Mouse (Mus musculus): Measurements from ENCODE around the gene Homer2. TPM values are rescaled to one million over a fixed set of nuclear protein-coding genes. Genes with fewer than 3 reads are reported as not detected.

The Homer2 gene
- polyA plus RNA-seq, 1 experiment from 2014 or later = not detected

DNA sequence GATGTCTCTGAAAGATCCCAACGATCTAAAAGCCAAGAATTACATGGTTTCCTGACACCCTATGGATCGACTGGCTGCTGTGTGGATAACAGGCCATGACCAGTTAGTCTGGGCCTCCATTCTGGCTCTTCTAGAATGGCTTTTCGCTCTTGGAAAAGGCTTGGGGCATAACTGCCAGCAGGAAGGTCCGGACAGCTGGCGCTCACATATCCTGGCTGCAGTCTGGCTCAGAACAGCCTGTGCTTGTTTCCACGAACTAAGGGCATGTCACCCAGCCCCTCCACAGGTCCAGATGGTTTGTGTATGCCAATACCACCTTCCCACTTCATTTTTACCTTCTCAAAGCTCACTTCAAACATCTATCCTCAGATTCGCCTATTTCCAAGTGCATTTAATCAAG lies 22.0 kb downstream of the Homer2 start:
- H3K36me3 ChIP-seq (ENCODE audit: inconsistent target) = no peaks in the 10 kb centered on the region
- no peak overlapping the region for H3K27ac ChIP-seq
- WGBS (ENCODE audit: missing documents) = 84% methylated on average over 7 of the region's 7 CpGs
- H3K4me3 ChIP-seq (ENCODE audit: inconsistent target) = no peak overlapping the region
- H3K79me2 ChIP-seq (ENCODE audit: inconsistent target) = no peaks in the 10 kb centered on the region

- H3K27ac ChIP-seq = no peak overlapping the region
- no peaks in the 10 kb centered on the region for H3K36me3 ChIP-seq (ENCODE audit: inconsistent target)
- H3K4me3 ChIP-seq (ENCODE audit: inconsistent target) = no peak overlapping the region
- no peaks in the 10 kb centered on the region for H3K79me2 ChIP-seq (ENCODE audit: inconsistent target)
- WGBS (ENCODE audit: missing documents) = 91% methylated on average over 7 of the region's 7 CpGs
These were observed 23.4 kb downstream of the Homer2 start for GRCm38 (mm10) chr7:81683779-81684422.

DNA sequence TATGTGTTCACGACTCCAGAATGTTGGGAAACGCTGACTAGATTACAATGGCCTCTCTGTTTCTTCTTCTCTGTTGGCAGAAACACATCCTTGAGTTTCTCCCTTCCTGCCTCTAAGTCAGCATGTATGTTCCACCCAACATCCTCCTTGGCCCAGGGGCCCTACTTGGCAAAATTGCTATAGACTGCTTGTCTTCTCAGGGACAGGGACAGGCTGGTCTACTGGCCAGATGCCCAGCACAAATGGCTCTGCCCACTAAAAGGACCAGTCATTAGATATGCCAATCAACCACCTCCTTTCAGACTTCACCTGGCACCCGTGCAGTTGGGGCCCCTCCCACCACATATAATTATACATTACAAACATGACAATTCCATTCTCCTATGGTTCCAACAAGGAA lies 25.9 kb downstream of the Homer2 start:
- Histone ChIP-seq H3K27ac (no peak overlapping the region), H3K79me2 (ENCODE audit: inconsistent target) (no peaks in the 10 kb centered on the region), H3K4me3 (ENCODE audit: inconsistent target) (no peak overlapping the region), H3K36me3 (ENCODE audit: inconsistent target) (no peaks in the 10 kb centered on the region)
- 89% methylated on average over 3 of the region's 3 CpGs for WGBS (ENCODE audit: missing documents)

DNA sequence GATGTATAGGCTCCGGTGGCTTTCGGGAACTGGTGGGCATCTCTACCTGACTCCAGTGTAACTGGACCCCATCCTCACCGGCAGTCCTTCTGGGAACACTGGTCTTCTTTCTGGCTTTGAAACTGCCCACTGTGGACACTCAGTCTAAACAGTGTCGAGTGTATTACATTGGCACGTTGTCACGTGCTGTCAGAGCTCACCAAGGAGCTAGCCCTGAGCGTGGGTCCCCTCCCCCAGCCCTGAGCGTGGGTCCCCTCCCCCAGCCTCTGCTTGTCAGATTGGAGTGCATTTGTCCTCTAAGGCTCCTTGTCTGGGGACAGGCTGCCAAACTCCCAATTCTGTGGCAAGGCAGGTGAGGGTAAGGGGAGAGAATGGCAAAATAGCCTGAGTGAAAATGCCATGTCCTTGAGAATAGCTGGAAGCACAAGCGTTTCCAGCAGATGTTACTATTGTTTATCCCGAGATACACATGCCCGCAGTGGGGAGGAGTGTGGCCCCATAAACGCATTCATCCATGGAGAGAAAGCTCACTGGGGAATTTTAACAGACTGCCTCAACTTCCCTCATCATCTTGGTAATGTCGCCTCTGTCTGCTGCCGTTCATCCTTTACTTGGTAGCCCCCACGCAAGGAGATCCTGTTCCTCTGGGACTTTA lies 33.8 kb downstream of the Homer2 start:
- Histone ChIP-seq H3K27ac (no peak overlapping the region), H3K36me3 (ENCODE audit: inconsistent target) (no peaks in the 10 kb centered on the region), H3K79me2 (ENCODE audit: inconsistent target) (no peaks in the 10 kb centered on the region), H3K4me3 (ENCODE audit: inconsistent target) (no peak overlapping the region)
- WGBS (ENCODE audit: missing documents) = 74% methylated on average over 15 of the region's 15 CpGs

DNA sequence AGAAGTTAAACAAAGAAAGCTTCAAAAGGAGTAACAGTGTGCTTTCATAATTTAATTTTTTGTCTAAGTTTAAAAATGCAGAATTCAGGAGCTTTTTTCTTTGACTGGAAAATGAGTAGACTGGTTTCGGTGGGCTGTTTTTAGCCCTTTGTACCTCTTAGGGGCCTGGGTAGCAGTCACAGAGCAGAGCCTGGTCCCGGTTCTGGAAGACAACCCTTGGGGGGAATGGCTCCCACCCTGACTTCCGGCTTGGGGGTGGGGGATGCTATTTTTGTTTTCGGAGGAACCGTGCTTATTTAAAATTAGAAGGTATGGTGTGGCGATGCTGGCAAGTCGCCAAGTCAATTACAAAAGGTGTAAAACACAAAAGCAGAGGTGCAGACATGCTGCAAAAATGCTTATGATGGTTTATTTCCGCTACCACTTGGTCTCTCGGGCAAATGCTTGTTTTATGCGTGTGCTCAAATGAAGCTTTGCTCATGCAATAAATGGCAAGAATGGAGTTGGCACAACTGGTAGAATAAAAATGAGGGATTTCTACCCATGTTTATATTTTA lies 34.5 kb downstream of the Homer2 start:
- WGBS (ENCODE audit: missing documents) = 65% methylated on average over 10 of the region's 10 CpGs
- no peaks in the 10 kb centered on the region for H3K79me2 ChIP-seq (ENCODE audit: inconsistent target)
- H3K27ac ChIP-seq = no peak overlapping the region
- no peaks in the 10 kb centered on the region for H3K36me3 ChIP-seq (ENCODE audit: inconsistent target)
- H3K4me3 ChIP-seq (ENCODE audit: inconsistent target) = no peak overlapping the region

DNA sequence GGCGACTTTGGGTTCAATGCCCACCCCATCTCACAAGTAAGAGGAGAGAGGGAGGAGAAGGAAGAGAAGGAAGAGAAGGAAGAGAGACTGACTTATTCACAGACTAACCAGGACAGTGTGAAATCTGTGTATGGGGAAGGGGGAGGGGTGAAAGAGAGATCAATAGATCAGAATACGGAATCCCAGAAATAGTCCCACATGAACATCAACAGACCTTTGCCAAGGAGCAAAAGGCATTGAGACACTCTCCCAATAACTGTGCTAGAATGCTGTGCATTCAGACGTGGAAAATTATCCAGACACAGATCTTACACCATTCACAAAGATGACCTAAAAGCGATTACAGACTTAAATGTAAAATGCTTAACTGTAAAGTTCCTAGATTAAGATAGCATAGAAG lies 40.2 kb downstream of the Homer2 start:
- no peaks in the 10 kb centered on the region for H3K79me2 ChIP-seq (ENCODE audit: inconsistent target)
- no peaks in the 10 kb centered on the region for H3K36me3 ChIP-seq (ENCODE audit: inconsistent target)
- no peak overlapping the region for H3K27ac ChIP-seq
- H3K4me3 ChIP-seq (ENCODE audit: inconsistent target) = no peak overlapping the region
- WGBS (ENCODE audit: missing documents) = 83% methylated on average over 4 of the region's 4 CpGs

DNA sequence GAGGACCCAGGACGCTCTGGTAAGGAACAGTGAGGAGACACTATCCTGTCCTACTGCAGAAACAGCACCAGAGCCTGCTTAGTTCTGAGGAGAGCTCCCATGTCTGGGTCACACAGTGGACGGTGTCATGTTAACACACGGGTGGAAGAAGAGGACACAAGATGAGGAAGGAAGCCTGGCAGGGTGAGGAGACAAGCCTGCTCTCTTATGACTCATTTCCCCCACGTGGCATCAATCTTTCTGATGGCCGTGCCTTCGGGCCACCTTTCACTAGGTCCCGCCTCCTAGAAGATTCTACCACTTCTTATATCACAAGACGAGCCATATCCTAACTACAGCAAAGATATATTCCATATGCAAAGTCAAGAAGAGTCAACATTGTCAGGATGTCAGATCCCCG lies 40.7 kb downstream of the Homer2 start:
- no peaks in the 10 kb centered on the region for H3K36me3 ChIP-seq (ENCODE audit: inconsistent target)
- peak overlapping the region; percentile 51 for H3K27ac ChIP-seq
- no peak overlapping the region for H3K4me3 ChIP-seq (ENCODE audit: inconsistent target)
- H3K79me2 ChIP-seq (ENCODE audit: inconsistent target) = no peaks in the 10 kb centered on the region
- 23% methylated on average over 9 of the region's 9 CpGs for WGBS (ENCODE audit: missing documents)

- H3K27ac ChIP-seq = no peak overlapping the region
- no peak overlapping the region for H3K4me3 ChIP-seq (ENCODE audit: inconsistent target)
- no peaks in the 10 kb centered on the region for H3K79me2 ChIP-seq (ENCODE audit: inconsistent target)
- 77% methylated on average over 3 of the region's 3 CpGs for WGBS (ENCODE audit: missing documents)
- no peaks in the 10 kb centered on the region for H3K36me3 ChIP-seq (ENCODE audit: inconsistent target)
These were observed 44.3 kb downstream of the Homer2 start for GRCm38 (mm10) chr7:81663057-81663456.

DNA sequence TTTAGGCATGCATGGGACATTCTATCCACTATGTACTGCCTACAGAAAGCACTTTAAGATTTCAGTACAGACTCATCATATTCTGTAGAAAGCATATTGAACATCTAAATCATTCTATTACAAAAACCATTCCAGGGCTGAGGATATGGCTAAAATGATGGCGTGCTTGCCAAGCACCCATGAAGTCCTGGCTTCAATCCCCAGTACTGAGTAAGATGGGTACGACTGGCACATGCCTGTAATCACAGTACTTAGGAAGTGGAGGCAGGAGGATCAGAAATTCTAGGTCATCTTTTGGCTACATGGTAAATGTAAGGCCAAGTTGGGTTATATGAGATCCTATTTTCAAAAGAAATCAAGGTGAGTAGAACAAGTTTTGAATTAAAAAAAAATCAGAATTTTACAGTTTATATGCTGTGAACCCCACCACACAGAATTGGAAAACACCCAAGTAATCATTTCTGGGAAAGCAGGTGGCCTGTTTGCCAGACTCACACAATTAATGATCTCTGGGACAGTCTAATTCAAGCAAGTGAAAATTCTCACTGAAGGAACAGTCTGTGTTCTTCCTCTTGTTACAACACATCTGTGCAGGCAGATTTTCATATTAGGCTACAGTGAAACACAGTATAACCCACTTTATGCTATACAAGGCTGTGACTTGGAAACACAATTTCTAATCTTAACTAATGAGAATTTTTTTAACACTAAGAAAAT lies 49.5 kb downstream of the Homer2 start:
- Histone ChIP-seq H3K4me3 (ENCODE audit: inconsistent target) (no peak overlapping the region), H3K79me2 (ENCODE audit: inconsistent target) (no peaks in the 10 kb centered on the region), H3K36me3 (ENCODE audit: inconsistent target) (no peaks in the 10 kb centered on the region), H3K27ac (no peak overlapping the region)
- WGBS (ENCODE audit: missing documents) = 88% methylated on average over 2 of the region's 2 CpGs

DNA sequence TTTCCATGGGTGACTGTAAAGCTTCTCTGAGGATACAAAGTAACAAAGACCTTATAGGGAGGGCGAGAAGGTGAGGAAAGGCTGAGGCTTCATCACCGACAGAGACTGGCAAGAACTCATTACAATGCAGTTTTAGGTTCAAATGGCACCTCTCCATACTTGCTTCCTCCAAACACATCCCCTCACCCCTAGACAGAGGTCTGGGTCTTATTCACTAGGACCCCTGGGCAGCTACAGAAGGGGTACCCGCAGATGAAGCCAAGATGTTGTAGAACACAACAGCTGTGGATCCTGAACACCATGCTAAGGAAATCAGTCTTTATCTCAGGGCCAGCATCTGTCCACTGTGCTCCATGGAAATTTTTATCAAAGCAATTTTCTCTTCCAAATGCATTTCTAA lies 50.3 kb downstream of the Homer2 start:
- WGBS (ENCODE audit: missing documents) = 92% methylated on average over 3 of the region's 3 CpGs
- Histone ChIP-seq H3K4me3 (ENCODE audit: inconsistent target) (no peak overlapping the region), H3K36me3 (ENCODE audit: inconsistent target) (no peaks in the 10 kb centered on the region), H3K27ac (no peak overlapping the region), H3K79me2 (ENCODE audit: inconsistent target) (no peaks in the 10 kb centered on the region)

GRCm38 (mm10) chr7:81656635-81657034 lies 50.7 kb downstream of the Homer2 start:
- no peak overlapping the region for H3K27ac ChIP-seq
- H3K79me2 ChIP-seq (ENCODE audit: inconsistent target) = no peaks in the 10 kb centered on the region
- H3K36me3 ChIP-seq (ENCODE audit: inconsistent target) = no peaks in the 10 kb centered on the region
- 83% methylated on average over 8 of the region's 8 CpGs for WGBS (ENCODE audit: missing documents)
- H3K4me3 ChIP-seq (ENCODE audit: inconsistent target) = no peak overlapping the region

DNA sequence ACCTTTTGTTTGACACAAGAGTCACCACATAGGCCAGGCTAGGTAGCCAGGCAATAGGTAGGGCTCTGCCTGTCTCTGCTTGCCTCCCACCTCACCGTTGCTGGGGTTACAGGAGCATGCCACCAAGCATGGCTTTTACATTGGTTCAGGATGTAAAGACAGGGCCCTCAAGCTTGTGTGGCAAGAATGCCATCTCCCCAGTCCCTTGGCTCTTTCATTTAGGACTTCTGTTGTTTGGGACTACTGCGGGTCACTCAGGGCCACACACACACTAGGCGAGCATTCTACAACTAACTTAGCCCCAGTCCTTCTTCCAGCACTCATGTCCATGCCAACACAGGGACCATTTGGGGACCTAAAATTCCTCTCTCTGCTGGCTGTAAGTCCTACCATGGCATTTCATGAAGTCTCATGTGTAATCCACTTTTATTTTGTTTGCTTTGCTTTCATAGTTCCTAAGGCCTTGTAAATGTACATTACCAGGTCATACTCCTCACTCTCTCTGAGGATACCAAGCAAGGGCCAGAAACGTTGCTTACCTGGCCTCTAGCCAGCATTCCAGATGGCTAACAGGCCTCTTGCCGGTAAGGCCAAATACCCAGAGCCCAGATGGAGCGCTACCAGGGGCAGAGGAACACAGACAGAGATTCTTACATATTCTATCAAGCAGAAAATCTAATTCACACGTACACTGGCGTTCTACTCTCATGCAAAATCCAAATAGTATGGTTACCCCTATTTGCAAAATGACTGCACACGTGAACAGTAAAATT lies 52.2 kb downstream of the Homer2 start:
- Histone ChIP-seq H3K79me2 (ENCODE audit: inconsistent target) (no peaks in the 10 kb centered on the region), H3K36me3 (ENCODE audit: inconsistent target) (no peaks in the 10 kb centered on the region), H3K4me3 (ENCODE audit: inconsistent target) (no peak overlapping the region), H3K27ac (no peak overlapping the region)
- WGBS (ENCODE audit: missing documents) = 89% methylated on average over 9 of the region's 9 CpGs

- H3K27ac ChIP-seq = peak overlapping the region; percentile 15; the same call in 1 of the 2 replicates
- no peak overlapping the region for H3K4me3 ChIP-seq (ENCODE audit: inconsistent target)
- H3K79me2 ChIP-seq (ENCODE audit: inconsistent target) = no peaks in the 10 kb centered on the region
- no peaks in the 10 kb centered on the region for H3K36me3 ChIP-seq (ENCODE audit: inconsistent target)
- WGBS (ENCODE audit: missing documents) = 53% methylated on average over 8 of the region's 8 CpGs
These were observed 53.3 kb downstream of the Homer2 start for GRCm38 (mm10) chr7:81653988-81654387.

GRCm38 (mm10) chr7:81652296-81652695 lies 55.0 kb downstream of the Homer2 start:
- 82% methylated on average over 2 of the region's 2 CpGs for WGBS (ENCODE audit: missing documents)

More at GRCm38 (mm10) chr7:81652296-81652695, 55.0 kb downstream of the Homer2 start:
- no peaks in the 10 kb centered on the region for H3K79me2 ChIP-seq (ENCODE audit: inconsistent target)
- no peaks in the 10 kb centered on the region for H3K36me3 ChIP-seq (ENCODE audit: inconsistent target)
- H3K4me3 ChIP-seq (ENCODE audit: inconsistent target) = no peak overlapping the region
- H3K27ac ChIP-seq = no peak overlapping the region
